Mouse (Mus musculus): ENCODE measurements around the gene Olfr281. TPM values are rescaled to one million over a fixed set of nuclear protein-coding genes. Genes with fewer than 3 reads are reported as not detected.

Gene Olfr281
- polyA plus RNA-seq, 1 experiment from 2014 or later: not detected

- no peak overlapping the region for H3K9ac ChIP-seq
- H3K4me3 ChIP-seq: no peak overlapping the region
- ATAC-seq (ENCODE audit: low FRiP score, low read depth): no peak
- no peaks in the 10 kb centered on the region for H3K4me1 ChIP-seq
- 74% methylated on average over 3 of the region's 3 CpGs for WGBS
- no peak overlapping the region for H3K27ac ChIP-seq
- no peaks in the 10 kb centered on the region for H3K9me3 ChIP-seq
- H3K36me3 ChIP-seq: no peaks in the 10 kb centered on the region
- no peaks in the 10 kb centered on the region for H3K27me3 ChIP-seq (replicated peaks)
- no peak overlapping the region for H3K4me2 ChIP-seq (replicated peaks)
Observed at GRCm38 (mm10) chr15:98444561-98444960, 7.8 kb upstream of the Olfr281 start.

GRCm38 (mm10) chr15:98448521-98448920, 3.9 kb upstream of the Olfr281 start:
- Histone ChIP-seq H3K36me3 (no peaks in the 10 kb centered on the region), H3K4me3 (no peak overlapping the region), H3K27ac (no peak overlapping the region), H3K4me2 (replicated peaks) (no peak overlapping the region), H3K27me3 (replicated peaks) (no peaks in the 10 kb centered on the region), H3K9me3 (no peaks in the 10 kb centered on the region), H3K4me1 (no peaks in the 10 kb centered on the region), H3K9ac (no peak overlapping the region)
- ATAC-seq (ENCODE audit: low FRiP score, low read depth): no peak
- WGBS: 58% methylated on average over 4 of the region's 4 CpGs

GRCm38 (mm10) chr15:98469596-98469995, 17.2 kb downstream of the Olfr281 start, which contains the start of gene OR5BS1P:
OR5BS1P (plus strand) TSS chr15:98469896.
- no peak within 1 kb of the TSS for H3K27ac ChIP-seq
- 91% methylated on average over 4 of the region's 4 CpGs for WGBS
- ATAC-seq (ENCODE audit: low FRiP score, low read depth): no peak
- H3K9me3 ChIP-seq: no peaks in the 10 kb centered on the region
- no peaks in the 10 kb centered on the region for H3K36me3 ChIP-seq
- no peak within 1 kb of the TSS for H3K4me3 ChIP-seq
- no peak within 1 kb of the TSS for H3K9ac ChIP-seq
- H3K4me2 ChIP-seq (replicated peaks): no peak within 1 kb of the TSS
- H3K27me3 ChIP-seq (replicated peaks): no peaks in the 10 kb centered on the region
- no peaks in the 10 kb centered on the region for H3K4me1 ChIP-seq

GRCm38 (mm10) chr15:98471539-98471938, 19.2 kb downstream of the Olfr281 start:
- Histone ChIP-seq H3K4me3 (no peak overlapping the region), H3K36me3 (no peaks in the 10 kb centered on the region), H3K4me2 (replicated peaks) (no peak overlapping the region), H3K27ac (no peak overlapping the region), H3K9ac (no peak overlapping the region), H3K9me3 (no peaks in the 10 kb centered on the region), H3K27me3 (replicated peaks) (no peaks in the 10 kb centered on the region), H3K4me1 (no peaks in the 10 kb centered on the region)
- 91% methylated on average over 13 of the region's 13 CpGs for WGBS
- no peak for ATAC-seq (ENCODE audit: low FRiP score, low read depth)

- Histone ChIP-seq H3K9ac (no peak overlapping the region), H3K27ac (no peak overlapping the region), H3K36me3 (no peaks in the 10 kb centered on the region), H3K4me3 (no peak overlapping the region), H3K27me3 (replicated peaks) (no peaks in the 10 kb centered on the region), H3K9me3 (no peaks in the 10 kb centered on the region), H3K4me1 (no peaks in the 10 kb centered on the region), H3K4me2 (replicated peaks) (no peak overlapping the region)
- no peak for ATAC-seq (ENCODE audit: low FRiP score, low read depth)
- 82% methylated on average over 10 of the region's 10 CpGs for WGBS
Observed at GRCm38 (mm10) chr15:98474958-98475357, 22.6 kb downstream of the Olfr281 start.

- no peaks in the 10 kb centered on the region for H3K9me3 ChIP-seq
- no peak overlapping the region for H3K27ac ChIP-seq
- H3K4me2 ChIP-seq (replicated peaks): no peak overlapping the region
- 58% methylated on average over 10 of the region's 10 CpGs for WGBS
- no peak overlapping the region for H3K4me3 ChIP-seq
- H3K36me3 ChIP-seq: no peaks in the 10 kb centered on the region
- H3K4me1 ChIP-seq: no peaks in the 10 kb centered on the region
- H3K9ac ChIP-seq: no peak overlapping the region
- no peaks in the 10 kb centered on the region for H3K27me3 ChIP-seq (replicated peaks)
- ATAC-seq (ENCODE audit: low FRiP score, low read depth): no peak
Observed at GRCm38 (mm10) chr15:98475382-98475781, 23.0 kb downstream of the Olfr281 start.

- no peaks in the 10 kb centered on the region for H3K27me3 ChIP-seq (replicated peaks)
- WGBS: 82% methylated on average over 5 of the region's 5 CpGs
Observed at GRCm38 (mm10) chr15:98476281-98476680, 23.9 kb downstream of the Olfr281 start.

GRCm38 (mm10) chr15:98479568-98480102, 27.2 kb downstream of the Olfr281 start:
- ATAC-seq (ENCODE audit: low FRiP score, low read depth): no peak
- H3K4me1 ChIP-seq: no peaks in the 10 kb centered on the region
- no peak overlapping the region for H3K27ac ChIP-seq
- no peaks in the 10 kb centered on the region for H3K27me3 ChIP-seq (replicated peaks)
- WGBS: 79% methylated on average over 7 of the region's 7 CpGs
- H3K9me3 ChIP-seq: no peaks in the 10 kb centered on the region
- no peak overlapping the region for H3K9ac ChIP-seq
- H3K4me3 ChIP-seq: no peak overlapping the region
- H3K36me3 ChIP-seq: no peaks in the 10 kb centered on the region
- H3K4me2 ChIP-seq (replicated peaks): no peak overlapping the region

More at GRCm38 (mm10) chr15:98476281-98476680, 23.9 kb downstream of the Olfr281 start:
- no peak overlapping the region for H3K9ac ChIP-seq
- H3K27ac ChIP-seq: no peak overlapping the region
- no peak overlapping the region for H3K4me3 ChIP-seq
- no peak for ATAC-seq (ENCODE audit: low FRiP score, low read depth)
- H3K4me1 ChIP-seq: no peaks in the 10 kb centered on the region
- no peak overlapping the region for H3K4me2 ChIP-seq (replicated peaks)
- no peaks in the 10 kb centered on the region for H3K36me3 ChIP-seq
- no peaks in the 10 kb centered on the region for H3K9me3 ChIP-seq

GRCm38 (mm10) chr15:98482701-98483100, 30.3 kb downstream of the Olfr281 start, which contains the start of gene Lalba:
Lalba (minus strand) TSS chr15:98482721.
- Histone ChIP-seq H3K27me3 (replicated peaks) (no peaks in the 10 kb centered on the region), H3K36me3 (no peaks in the 10 kb centered on the region), H3K9me3 (no peaks in the 10 kb centered on the region), H3K4me1 (no peaks in the 10 kb centered on the region), H3K4me3 (no peak within 1 kb of the TSS), H3K4me2 (replicated peaks) (no peak within 1 kb of the TSS), H3K27ac (no peak within 1 kb of the TSS), H3K9ac (no peak within 1 kb of the TSS)
- 63% methylated on average over 3 of the region's 3 CpGs for WGBS
- no peak for ATAC-seq (ENCODE audit: low FRiP score, low read depth)

- no peak overlapping the region for H3K9ac ChIP-seq
- no peak overlapping the region for H3K4me2 ChIP-seq (replicated peaks)
- H3K4me1 ChIP-seq: no peaks in the 10 kb centered on the region
- whole genome bisulfite sequencing: 70% methylated on average over 18 of the region's 18 CpGs
- H3K27ac ChIP-seq: no peak overlapping the region
- no peak for ATAC-seq (ENCODE audit: low FRiP score, low read depth)
- H3K4me3 ChIP-seq: no peak overlapping the region
- H3K9me3 ChIP-seq: no peaks in the 10 kb centered on the region
- no peaks in the 10 kb centered on the region for H3K36me3 ChIP-seq
- no peaks in the 10 kb centered on the region for H3K27me3 ChIP-seq (replicated peaks)
Observed at GRCm38 (mm10) chr15:98483907-98484886, 31.8 kb downstream of the Olfr281 start.

GRCm38 (mm10) chr15:98486433-98487021, 34.1 kb downstream of the Olfr281 start:
- ATAC-seq (ENCODE audit: low FRiP score, low read depth): no peak
- no peak overlapping the region for H3K9ac ChIP-seq
- WGBS: 95% methylated on average over 8 of the region's 8 CpGs

GRCm38 (mm10) chr15:98491332-98491731, 38.9 kb downstream of the Olfr281 start:
- H3K4me1 ChIP-seq: no peaks in the 10 kb centered on the region
- no peak for ATAC-seq (ENCODE audit: low FRiP score, low read depth)
- 86% methylated on average over 2 of the region's 2 CpGs for WGBS

More at GRCm38 (mm10) chr15:98486433-98487021, 34.1 kb downstream of the Olfr281 start:
- no peak overlapping the region for H3K4me2 ChIP-seq (replicated peaks)
- H3K27ac ChIP-seq: no peak overlapping the region
- no peaks in the 10 kb centered on the region for H3K9me3 ChIP-seq
- H3K36me3 ChIP-seq: no peaks in the 10 kb centered on the region
- H3K27me3 ChIP-seq (replicated peaks): no peaks in the 10 kb centered on the region
- no peaks in the 10 kb centered on the region for H3K4me1 ChIP-seq
- no peak overlapping the region for H3K4me3 ChIP-seq

More at GRCm38 (mm10) chr15:98491332-98491731, 38.9 kb downstream of the Olfr281 start:
- no peak overlapping the region for H3K4me3 ChIP-seq
- no peak overlapping the region for H3K27ac ChIP-seq
- no peaks in the 10 kb centered on the region for H3K27me3 ChIP-seq (replicated peaks)
- no peaks in the 10 kb centered on the region for H3K9me3 ChIP-seq
- H3K36me3 ChIP-seq: no peaks in the 10 kb centered on the region
- no peak overlapping the region for H3K4me2 ChIP-seq (replicated peaks)
- H3K9ac ChIP-seq: no peak overlapping the region

Measured in neural tube, embryonic 12.5 days (tissue).